Mouse (Mus musculus) hindbrain, embryonic 14.5 days (tissue): Measurements from ENCODE around the gene 4930595M18Rik. TPM values are rescaled to one million over a fixed set of nuclear protein-coding genes. Genes with fewer than 3 reads are reported as not detected.

Experiments
- ATAC-seq: fragments of 200-750 bp; cut with Nextera tagmentation; 2 replicates; pipeline ENCODE4 v1.8.0; 2017; ENCODE audit warnings: moderate number of reproducible peaks, mild to moderate bottlenecking, moderate TSS enrichment, moderate library complexity; ENCODE audit not compliant: low FRiP score
- DNase-seq: peaks from one replicate; pipeline ENCODE4 v3.0.0-alpha.2; 2015; ENCODE audit warnings: low spot score
- H3K27ac ChIP-seq: fragments of 300-500 bp; sonication (generic); 2 replicates; pipeline ENCODE4 v1.5.1; 2014; ENCODE audit warnings: mild to moderate bottlenecking, moderate library complexity
- H3K27me3 ChIP-seq: fragments of 300-500 bp; sonication (generic); 2 replicates; pipeline ENCODE4 v1.6.1; 2014; ENCODE audit warnings: mild to moderate bottlenecking, low read length, mixed read lengths; ENCODE audit not compliant: control insufficient read depth, insufficient read depth
- H3K36me3 ChIP-seq: fragments of 300-500 bp; sonication (generic); replicated peaks from 2 replicates; pipeline ENCODE4 v1.6.1; 2014; ENCODE audit not compliant: control insufficient read depth, insufficient read depth
- H3K4me1 ChIP-seq: fragments of 300-500 bp; sonication (generic); replicated peaks from 2 replicates; pipeline ENCODE4 v1.6.1; 2014; ENCODE audit warnings: antibody characterized with exemption, low read length, mixed read lengths; ENCODE audit not compliant: control insufficient read depth, insufficient read depth
- H3K4me2 ChIP-seq: fragments of 300-500 bp; sonication (generic); replicated peaks from 2 replicates; pipeline ENCODE4 v1.6.1; 2014; ENCODE audit warnings: mild to moderate bottlenecking, moderate library complexity
- H3K4me3 ChIP-seq: fragments of 300-500 bp; sonication (generic); replicated peaks from 2 replicates; pipeline ENCODE4 v1.5.1; 2014; ENCODE audit warnings: mild to moderate bottlenecking, low read length
- H3K9ac ChIP-seq: fragments of 300-500 bp; sonication (generic); 2 replicates; pipeline ENCODE4 v1.6.1; 2014
- H3K9me3 ChIP-seq: fragments of 300-500 bp; sonication (generic); 2 replicates; pipeline ENCODE4 v1.6.1; 2016; ENCODE audit warnings: low read length; ENCODE audit not compliant: control insufficient read depth
- WGBS: fragments of 180-500 bp; shearing (Covaris S2); extraction: QIAGEN DNeasy Blood & Tissue Kit; methylation state at CpG from one replicate; pipeline ENCODE4 v1.1.7; 2014; 5-methylcytosine and 5-hydroxymethylcytosine counted together
- polyA plus RNA-seq: library from polyadenylated mRNA; unstranded; fragments of >200 nt; fragmentation: Nextera tagmentation; extraction: Ambion mirVana; gene quantifications from 2 replicates; pipeline ENCODE4 v1.2.1, GENCODE M21; 2014

Gene 4930595M18Rik
- polyA plus RNA-seq = not detected in 2 replicates

- no peak for ATAC-seq
- DNase-seq = no peak
- WGBS = 96% methylated on average over 6 of the region's 6 CpGs
Measured at GRCm38 (mm10) chrX:81458021-81458420, at the start of gene 4930595M18Rik. TSS of gene 4930595M18Rik (minus strand) at chrX:81458121.

GRCm38 (mm10) chrX:81472500-81472899 is 14.6 kb upstream of the 4930595M18Rik start:
- H3K27ac ChIP-seq = no peak overlapping the region
- DNase-seq (peak; percentile 70), ATAC-seq (no peak)
- H3K36me3 ChIP-seq = no peaks in the 10 kb centered on the region
- H3K9me3 ChIP-seq = no peaks in the 10 kb centered on the region
- no peaks in the 10 kb centered on the region for H3K4me1 ChIP-seq
- no peak overlapping the region for H3K4me3 ChIP-seq
- H3K4me2 ChIP-seq = no peak overlapping the region
- H3K27me3 ChIP-seq = no peaks in the 10 kb centered on the region
- H3K9ac ChIP-seq = no peak overlapping the region

More at GRCm38 (mm10) chrX:81458021-81458420, at the start of gene 4930595M18Rik:
- H3K27ac ChIP-seq = no peak within 1 kb of the TSS
- H3K4me1 ChIP-seq = no peaks in the 10 kb centered on the region
- H3K9me3 ChIP-seq = no peaks in the 10 kb centered on the region
- H3K36me3 ChIP-seq = no peaks in the 10 kb centered on the region
- no peak within 1 kb of the TSS for H3K9ac ChIP-seq
- no peaks in the 10 kb centered on the region for H3K27me3 ChIP-seq
- no peak within 1 kb of the TSS for H3K4me2 ChIP-seq
- no peak within 1 kb of the TSS for H3K4me3 ChIP-seq
